Mouse (Mus musculus) intestine, postnatal 0 days (tissue): Measurements from ENCODE around the gene Rasgef1c. TPM values are rescaled to one million over a fixed set of nuclear protein-coding genes. Genes with fewer than 3 reads are reported as not detected.

Experiments
- ATAC-seq: fragments of 200-750 bp; cut with Nextera tagmentation; 2 replicates; pipeline ENCODE4 v1.8.0; 2017; ENCODE audit warnings: mild to moderate bottlenecking, moderate TSS enrichment, moderate library complexity
- H3K27ac ChIP-seq: fragments of 300-500 bp; sonication (generic); 2 replicates; pipeline ENCODE4 v1.5.1; 2014; ENCODE audit warnings: mild to moderate bottlenecking, low read depth, low read length, moderate library complexity
- H3K27me3 ChIP-seq: fragments of 300-500 bp; sonication (generic); replicated peaks from 2 replicates; pipeline ENCODE4 v1.6.1; 2014; ENCODE audit warnings: low read length, mixed read lengths; ENCODE audit not compliant: control insufficient read depth, insufficient read depth
- H3K36me3 ChIP-seq: fragments of 300-500 bp; sonication (generic); 2 replicates; pipeline ENCODE4 v1.6.1; 2014; ENCODE audit warnings: mild to moderate bottlenecking, moderate library complexity; ENCODE audit not compliant: control insufficient read depth, insufficient read depth
- H3K4me1 ChIP-seq: fragments of 300-500 bp; sonication (generic); replicated peaks from 2 replicates; pipeline ENCODE4 v1.6.1; 2014; ENCODE audit warnings: antibody characterized with exemption, low read length, mixed read lengths; ENCODE audit not compliant: control insufficient read depth, insufficient read depth
- H3K4me2 ChIP-seq: fragments of 300-500 bp; sonication (generic); replicated peaks from 2 replicates; pipeline ENCODE4 v1.6.1; 2014; ENCODE audit warnings: low read depth, mild to moderate bottlenecking, moderate library complexity
- H3K4me3 ChIP-seq: fragments of 300-500 bp; sonication (generic); 2 replicates; pipeline ENCODE4 v1.5.1; 2014; ENCODE audit warnings: low read depth, low read length
- H3K9ac ChIP-seq: fragments of 300-500 bp; sonication (generic); 2 replicates; pipeline ENCODE4 v1.6.1; 2014; ENCODE audit warnings: mild to moderate bottlenecking, low read depth, low read length
- H3K9me3 ChIP-seq: fragments of 300-500 bp; sonication (generic); 2 replicates; pipeline ENCODE4 v1.6.1; 2016; ENCODE audit warnings: mixed run types; ENCODE audit not compliant: control insufficient read depth
- CTCF ChIP-seq: sonication (generic); IDR thresholded peaks from 2 replicates; pipeline ENCODE4 v1.5.1; 2016; ENCODE audit warnings: low read depth, mild to moderate bottlenecking, control low read depth, antibody characterized with exemption, moderate library complexity
- WGBS: fragments of 180-500 bp; shearing (Covaris S2); extraction: QIAGEN DNeasy Blood & Tissue Kit; methylation state at CpG from one replicate; pipeline ENCODE4 v1.1.7; 2014; 5-methylcytosine and 5-hydroxymethylcytosine counted together
- polyA plus RNA-seq: library from polyadenylated mRNA; unstranded; fragments of >200 nt; fragmentation: Nextera tagmentation; extraction: Ambion mirVana; gene quantifications from 2 replicates; pipeline ENCODE4 v1.2.1, GENCODE M21; 2015

Rasgef1c gene
- polyA plus RNA-seq, 1 experiment from 2014 or later, result 0.44 TPM

GRCm38 (mm10) chr11:49955577-49956261, 54.1 kb downstream of the Rasgef1c start:
- Histone ChIP-seq H3K9ac (no peak overlapping the region), H3K36me3 (no peaks in the 10 kb centered on the region), H3K27me3 (no peaks in the 10 kb centered on the region), H3K4me3 (no peak overlapping the region), H3K4me2 (no peak overlapping the region), H3K9me3 (no peaks in the 10 kb centered on the region), H3K27ac (no peak overlapping the region), H3K4me1 (no peaks in the 10 kb centered on the region)
- ATAC-seq, result no peak
- peak; percentile 91 for TF ChIP-seq CTCF
- 31% methylated on average over 8 of the region's 8 CpGs for WGBS

- WGBS, result 77% methylated on average over 10 of the region's 10 CpGs
- ATAC-seq, result no peak
- no peaks in the 10 kb centered on the region for H3K9me3 ChIP-seq
- H3K4me3 ChIP-seq, result no peak overlapping the region
- H3K27ac ChIP-seq, result no peak overlapping the region
- no peak overlapping the region for H3K4me2 ChIP-seq
- H3K4me1 ChIP-seq, result no peaks in the 10 kb centered on the region
- no peaks in the 10 kb centered on the region for H3K36me3 ChIP-seq
- no peak for TF ChIP-seq CTCF
- no peak overlapping the region for H3K9ac ChIP-seq
- no peaks in the 10 kb centered on the region for H3K27me3 ChIP-seq
These were observed 56.4 kb downstream of the Rasgef1c start for GRCm38 (mm10) chr11:49958017-49958416.

- no peak overlapping the region for H3K4me3 ChIP-seq
- peak; percentile 93 for TF ChIP-seq CTCF
- H3K9me3 ChIP-seq, result no peaks in the 10 kb centered on the region
- 37% methylated on average over 10 of the region's 10 CpGs for WGBS
- no peak overlapping the region for H3K27ac ChIP-seq
- H3K27me3 ChIP-seq, result no peaks in the 10 kb centered on the region
- H3K4me2 ChIP-seq, result no peak overlapping the region
- no peaks in the 10 kb centered on the region for H3K36me3 ChIP-seq
- no peak for ATAC-seq
- no peaks in the 10 kb centered on the region for H3K4me1 ChIP-seq
- H3K9ac ChIP-seq, result no peak overlapping the region
These were observed 59.6 kb downstream of the Rasgef1c start for GRCm38 (mm10) chr11:49961098-49961740.

GRCm38 (mm10) chr11:49965320-49965719, 63.7 kb downstream of the Rasgef1c start:
- H3K36me3 ChIP-seq, result no peaks in the 10 kb centered on the region
- no peak overlapping the region for H3K4me2 ChIP-seq
- H3K9ac ChIP-seq, result no peak overlapping the region
- no peak for TF ChIP-seq CTCF
- H3K27me3 ChIP-seq, result no peaks in the 10 kb centered on the region
- 55% methylated on average over 3 of the region's 3 CpGs for WGBS
- ATAC-seq, result no peak
- no peak overlapping the region for H3K27ac ChIP-seq
- no peaks in the 10 kb centered on the region for H3K4me1 ChIP-seq
- H3K9me3 ChIP-seq, result no peaks in the 10 kb centered on the region
- H3K4me3 ChIP-seq, result no peak overlapping the region

- no peaks in the 10 kb centered on the region for H3K27me3 ChIP-seq
- WGBS, result 88% methylated on average over 2 of the region's 2 CpGs
- no peak overlapping the region for H3K27ac ChIP-seq
- no peak for TF ChIP-seq CTCF
- no peak overlapping the region for H3K4me2 ChIP-seq
- no peak overlapping the region for H3K4me3 ChIP-seq
- ATAC-seq, result no peak
- H3K36me3 ChIP-seq, result no peaks in the 10 kb centered on the region
- H3K9ac ChIP-seq, result no peak overlapping the region
- H3K4me1 ChIP-seq, result no peaks in the 10 kb centered on the region
- no peaks in the 10 kb centered on the region for H3K9me3 ChIP-seq
These were observed 68.1 kb downstream of the Rasgef1c start for GRCm38 (mm10) chr11:49969692-49970091.

- Histone ChIP-seq H3K4me2 (no peak overlapping the region), H3K4me1 (no peaks in the 10 kb centered on the region), H3K36me3 (no peaks in the 10 kb centered on the region), H3K27me3 (no peaks in the 10 kb centered on the region), H3K4me3 (no peak overlapping the region), H3K27ac (no peak overlapping the region), H3K9ac (no peak overlapping the region), H3K9me3 (no peaks in the 10 kb centered on the region)
- no peak for ATAC-seq
- TF ChIP-seq CTCF, result no peak
- 73% methylated on average over 10 of the region's 10 CpGs for WGBS
These were observed 72.2 kb downstream of the Rasgef1c start for GRCm38 (mm10) chr11:49973657-49974340.
